Mouse (Mus musculus): ENCODE data around the gene Ccsap.
"Not testable (repeated sequence)": the region's sequence is repeated elsewhere in the genome, so short reads cannot be mapped to it uniquely, and the experiment has no call there.

The Ccsap gene

DNA sequence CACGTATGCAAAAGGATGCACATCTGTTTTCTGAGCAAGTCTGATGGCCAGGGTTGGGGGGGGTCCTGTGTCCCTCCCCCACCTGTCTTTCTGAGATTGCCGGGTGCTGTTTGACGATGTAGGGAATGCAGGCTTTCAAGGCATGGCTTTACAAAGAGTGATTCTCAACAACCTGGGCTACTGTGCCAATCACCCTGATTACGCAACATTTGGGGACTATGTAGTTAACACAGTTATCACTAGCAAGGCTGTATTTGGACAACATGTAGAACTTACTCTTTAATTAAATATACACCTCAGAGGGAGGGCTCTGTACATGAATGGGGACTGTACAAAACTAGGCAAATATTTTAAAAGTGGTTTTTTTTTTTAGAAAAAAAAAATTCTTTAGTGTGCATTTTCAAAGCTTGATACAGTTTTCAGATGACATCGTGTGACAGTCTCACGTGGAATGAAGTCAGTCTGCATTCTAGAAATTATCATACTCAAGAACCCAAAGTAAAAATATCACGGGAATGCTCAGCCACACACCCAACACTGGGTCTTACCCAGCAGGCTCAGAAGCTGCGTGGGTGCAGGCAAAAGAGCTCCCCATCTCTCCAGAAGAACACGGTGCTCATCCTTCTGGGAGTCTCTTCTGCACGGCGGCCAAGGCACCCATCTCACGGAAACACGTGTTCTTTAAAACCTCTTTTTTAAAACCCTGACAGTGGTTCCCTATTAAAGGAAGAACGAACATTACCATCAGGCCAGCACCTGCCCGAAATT lies 19.2 kb downstream of the Ccsap start:
- in situ Hi-C loops (cut with MboI, MseI), result no loop called here

DNA sequence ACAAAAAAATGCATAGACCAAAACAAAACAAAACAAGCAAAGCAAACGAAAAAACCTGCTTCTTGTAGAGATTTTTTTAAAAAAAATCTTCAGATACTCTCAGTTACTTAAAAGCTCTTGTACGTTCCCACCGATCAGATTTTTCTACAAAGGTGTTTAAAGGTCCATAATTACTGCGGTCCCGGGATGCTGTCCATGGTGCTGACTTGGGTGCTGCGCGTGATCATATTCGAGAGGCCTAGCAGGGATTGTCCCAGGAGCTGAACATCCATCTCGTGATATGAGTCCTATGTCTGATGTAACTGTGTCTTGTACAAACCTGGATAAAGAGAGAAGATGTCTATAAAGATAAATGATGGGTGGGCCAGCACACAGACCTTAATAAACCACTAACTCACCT lies 21.5 kb downstream of the Ccsap start:
- in situ Hi-C loops (cut with MboI, MseI), result no loop called here

DNA sequence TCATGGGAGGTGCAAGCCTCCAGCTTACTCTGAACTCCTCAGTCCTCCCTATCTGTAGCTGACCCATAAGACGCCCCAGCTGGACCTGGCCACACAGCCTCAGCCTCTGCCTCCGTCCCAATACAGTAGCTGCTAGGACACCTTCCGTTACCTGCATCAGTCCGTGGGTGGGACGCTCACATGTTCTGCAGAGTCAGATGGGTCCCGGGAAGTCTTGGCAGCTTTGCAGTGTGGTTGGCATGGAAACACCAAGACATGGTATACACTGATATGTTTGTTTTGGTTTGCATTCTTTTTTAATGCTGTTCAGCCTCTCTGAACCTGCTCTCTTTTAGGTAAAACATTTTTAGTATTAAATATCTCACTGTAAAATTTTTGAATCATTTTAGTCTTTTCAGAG lies 23.7 kb downstream of the Ccsap start:
- in situ Hi-C loops (cut with MboI, MseI), result no loop called here

DNA sequence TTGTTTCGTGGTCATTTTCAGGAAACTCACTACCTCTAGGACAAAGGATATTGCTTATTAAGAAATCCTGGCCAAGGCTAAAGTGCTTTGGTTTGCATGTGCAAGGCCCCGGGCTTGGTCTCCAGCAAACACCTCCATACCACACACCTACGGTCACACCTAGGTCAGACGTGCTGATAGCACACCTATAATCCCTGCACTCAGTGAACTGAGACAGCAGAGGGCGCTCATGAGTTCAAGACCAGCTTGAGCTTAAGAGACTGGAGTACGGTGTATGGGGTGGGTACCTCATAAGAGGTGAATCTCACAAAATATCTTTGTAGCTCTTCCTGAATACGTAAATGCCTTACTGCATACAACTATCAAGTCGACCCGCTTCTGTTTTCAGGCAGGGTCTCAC lies 24.6 kb downstream of the Ccsap start:
- in situ Hi-C loops (cut with MboI, MseI), result no loop called here

DNA sequence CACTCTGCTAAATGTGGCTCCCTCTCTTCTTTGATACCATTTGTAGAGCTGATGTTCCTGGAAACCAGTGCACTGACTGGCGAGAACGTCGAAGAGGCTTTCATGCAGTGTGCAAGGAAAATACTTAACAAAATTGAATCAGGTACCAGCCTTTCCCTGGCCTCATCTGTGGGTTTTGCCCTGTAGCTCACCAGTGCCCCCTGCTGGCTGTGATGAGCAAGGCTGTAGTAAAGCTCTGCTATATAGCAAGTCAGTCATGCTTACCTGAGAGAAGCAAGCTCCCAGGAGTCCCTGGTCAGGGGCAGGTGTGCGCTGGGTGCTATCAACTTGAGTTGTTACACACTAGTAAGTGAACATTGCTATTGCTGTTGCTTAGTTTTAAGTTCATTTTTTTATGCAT lies 27.3 kb downstream of the Ccsap start:
- in situ Hi-C loops (cut with MboI, MseI), result no loop called here

DNA sequence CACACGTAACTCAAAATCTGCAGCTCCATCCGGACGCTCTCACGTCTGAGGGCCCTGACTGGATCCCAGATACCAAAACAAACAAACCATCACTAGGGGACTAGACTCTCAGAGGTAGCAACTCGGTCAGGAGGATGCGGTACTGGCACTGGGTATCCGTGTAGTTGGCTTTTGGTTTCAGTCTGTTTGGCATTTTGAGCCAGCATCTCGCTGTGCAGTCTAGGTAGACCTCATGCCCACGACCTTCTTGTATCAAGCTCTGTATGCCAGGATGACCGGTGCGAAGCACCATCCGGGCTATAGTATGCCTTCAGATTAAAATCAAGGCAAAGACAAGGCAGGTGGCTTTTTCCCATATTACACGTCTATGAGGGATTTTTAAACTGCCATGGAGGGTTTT lies 32.5 kb downstream of the Ccsap start:
- in situ Hi-C loops (cut with MboI, MseI), result no loop called here

DNA sequence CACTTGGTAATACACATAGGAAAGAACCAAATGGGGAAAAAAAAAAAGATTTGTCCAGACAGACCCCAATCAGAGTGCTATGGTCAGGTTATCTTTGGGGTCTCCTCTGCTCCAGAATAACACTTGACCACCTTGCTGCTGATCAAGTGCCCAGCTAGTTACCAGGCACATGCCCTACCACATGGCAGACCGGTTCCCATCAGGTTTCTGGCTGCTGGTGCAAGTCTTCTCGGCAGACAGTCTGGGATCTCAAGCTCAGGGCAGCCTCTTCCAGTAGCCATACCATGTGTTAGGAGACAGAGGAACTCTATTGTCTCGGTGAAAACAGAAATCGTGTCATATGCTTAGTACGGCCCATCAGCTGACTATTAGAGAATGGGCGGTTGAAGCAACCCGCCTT lies 33.3 kb downstream of the Ccsap start:
- in situ Hi-C loops (cut with MboI, MseI), result no loop called here

DNA sequence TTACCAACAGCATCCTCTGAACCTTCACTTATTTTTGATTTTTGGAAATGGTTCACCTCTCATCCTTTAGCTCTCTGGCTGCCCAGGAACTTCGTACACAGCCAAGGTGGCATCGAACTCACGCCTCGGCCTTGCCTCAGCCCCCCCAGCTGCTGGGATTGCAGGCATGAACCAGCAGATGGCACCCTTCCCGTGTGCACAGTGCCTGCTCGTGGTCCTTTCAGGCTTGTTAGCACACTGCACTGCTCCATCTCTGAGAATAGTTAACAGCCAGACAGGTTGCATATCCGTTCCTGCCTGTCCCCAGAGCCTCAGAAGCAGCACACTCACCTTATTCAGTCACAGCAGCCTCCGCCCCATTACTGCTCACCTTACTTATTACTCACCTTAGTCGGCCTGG lies 34.0 kb downstream of the Ccsap start:
- in situ Hi-C loops (cut with MboI, MseI), result no loop called here

DNA sequence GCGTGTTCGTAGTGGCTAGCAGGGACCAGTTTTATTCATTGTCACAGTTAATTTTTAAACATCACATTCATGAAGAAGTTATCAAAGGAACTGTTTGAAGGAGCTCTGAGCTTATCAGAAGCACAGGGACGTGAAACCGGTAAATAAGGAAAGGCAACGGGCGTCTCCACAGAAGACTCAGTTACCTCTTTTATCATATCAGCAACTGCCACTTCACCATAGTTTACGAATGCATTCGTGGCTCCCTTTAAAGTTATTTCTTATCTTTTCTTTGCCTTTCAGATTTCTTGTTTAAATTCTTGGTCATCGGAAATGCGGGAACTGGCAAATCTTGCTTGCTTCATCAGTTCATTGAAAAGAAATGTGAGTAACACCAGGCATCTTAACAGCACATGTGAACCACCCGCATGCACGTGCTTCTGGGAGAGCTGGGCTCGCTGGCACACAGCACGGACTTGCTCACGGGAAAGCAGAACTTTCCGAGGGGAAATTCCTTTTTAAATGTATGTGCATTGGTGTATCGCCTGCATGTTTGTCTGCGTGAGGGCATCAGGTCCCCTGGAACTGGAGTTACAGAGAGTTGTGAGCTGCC lies 36.4 kb downstream of the Ccsap start:
- in situ Hi-C loops (cut with MboI, MseI), result no loop called here

DNA sequence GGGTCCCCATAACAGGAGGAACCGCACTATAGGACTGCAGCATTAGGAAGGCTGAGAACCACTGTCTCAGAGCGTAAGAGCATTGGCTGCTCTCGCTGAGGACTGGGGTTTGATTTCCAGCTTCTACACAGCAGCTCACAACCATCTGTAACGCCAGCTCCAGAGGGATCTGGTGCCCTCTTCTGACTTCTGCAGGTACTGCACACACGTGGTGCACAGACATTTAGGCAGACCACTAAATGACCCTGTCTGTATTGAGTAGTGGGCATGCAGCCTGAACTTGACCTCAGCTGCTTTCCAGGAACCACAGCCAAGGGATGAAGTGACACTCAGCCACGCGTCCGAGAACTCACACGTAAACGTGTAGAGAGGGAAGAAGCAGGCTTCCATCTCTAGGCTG lies 36.9 kb downstream of the Ccsap start:
- in situ Hi-C loops (cut with MboI, MseI), result no loop called here

DNA sequence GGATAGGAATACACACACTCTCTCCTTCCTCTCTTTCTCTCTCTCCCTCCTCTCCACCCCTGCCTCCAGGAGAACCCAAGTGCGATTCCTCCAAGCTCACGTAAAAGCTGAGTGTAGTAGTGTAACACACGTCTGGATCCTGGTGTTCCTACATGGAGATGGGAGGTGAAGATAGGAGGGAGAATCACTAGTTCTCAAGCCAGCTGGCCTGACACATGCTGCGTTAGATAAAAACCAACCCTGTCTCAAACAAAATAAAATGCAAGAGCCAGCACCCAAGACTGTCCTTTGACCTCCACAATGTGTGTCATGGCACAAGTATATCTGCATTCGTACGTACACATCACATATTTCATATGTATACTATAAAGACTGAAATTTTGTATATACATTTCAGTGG lies 39.2 kb downstream of the Ccsap start:
- in situ Hi-C loops (cut with MboI, MseI), result no loop called here

DNA sequence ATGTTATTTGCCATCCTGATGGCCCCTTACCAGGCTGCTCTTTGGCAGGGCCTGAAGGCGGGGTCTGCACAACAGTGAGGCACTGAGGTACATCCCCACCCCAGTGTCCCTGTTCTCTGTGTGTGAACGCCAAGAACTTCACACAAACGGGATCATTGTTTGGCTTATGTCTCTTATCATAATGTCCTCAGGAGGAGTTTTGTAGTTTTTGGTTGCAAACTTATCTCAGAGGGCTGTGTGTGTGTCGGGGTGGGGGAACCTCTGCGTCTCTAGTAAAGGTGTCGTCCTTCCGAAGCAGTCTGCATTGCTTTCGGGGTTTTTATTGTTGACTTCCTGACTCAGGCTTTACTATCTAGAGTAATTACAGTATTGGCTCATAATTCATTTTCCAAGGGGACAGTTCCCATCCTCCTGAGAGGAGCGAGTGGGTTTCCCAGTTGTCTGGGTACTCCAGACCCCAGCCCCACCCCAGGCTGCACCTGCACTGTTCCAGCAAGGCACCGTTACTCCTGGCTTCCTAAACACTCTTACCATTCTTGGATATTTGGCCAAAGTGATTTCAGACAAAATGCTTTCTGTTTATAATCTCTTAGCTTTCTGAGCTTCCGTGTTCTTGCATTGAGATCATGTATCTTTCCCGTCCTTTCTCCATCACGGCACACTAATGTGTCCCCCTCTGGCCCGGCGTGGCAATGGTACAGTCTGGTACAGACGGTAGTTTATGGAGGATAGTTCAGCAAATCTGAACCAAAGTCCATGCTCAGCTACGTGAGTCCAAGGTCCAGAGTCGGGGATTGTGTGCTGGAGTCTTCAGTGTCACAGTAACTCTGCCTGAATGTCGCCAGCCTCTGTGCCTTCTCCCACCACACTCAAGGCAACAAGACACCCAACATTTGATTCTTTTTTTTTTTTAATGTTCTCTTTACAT lies 40.1 kb downstream of the Ccsap start:
- in situ Hi-C loops (cut with MboI, MseI), result loop anchor here in 1 of 2 experiments (10.0 kb wide), 1 partner anchor 385 kb away; no protein-coding TSS in a partner anchor

DNA sequence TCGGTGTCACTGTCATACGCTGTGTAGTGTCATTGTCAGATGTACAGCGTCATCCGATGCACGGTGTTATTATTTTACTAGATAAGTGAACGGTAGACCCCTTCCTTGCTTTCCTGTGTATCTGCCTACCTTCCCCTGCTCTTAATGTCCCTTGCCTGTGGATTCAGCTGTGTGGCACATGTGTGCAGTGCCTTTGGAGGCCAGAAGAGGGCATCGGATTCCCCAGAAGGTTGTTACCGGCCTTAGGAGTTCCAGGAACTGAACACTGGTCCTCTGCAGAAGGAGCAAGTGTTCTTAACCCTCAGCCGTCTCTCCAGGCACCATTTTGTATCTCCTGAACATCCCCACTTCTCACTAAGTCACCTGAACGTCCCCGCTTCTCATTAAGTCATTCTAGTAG lies 42.3 kb downstream of the Ccsap start:
- in situ Hi-C loops (cut with MboI, MseI), result loop anchor here in 1 of 2 experiments (10.0 kb wide), 1 partner anchor 387 kb away; no protein-coding TSS in a partner anchor

DNA sequence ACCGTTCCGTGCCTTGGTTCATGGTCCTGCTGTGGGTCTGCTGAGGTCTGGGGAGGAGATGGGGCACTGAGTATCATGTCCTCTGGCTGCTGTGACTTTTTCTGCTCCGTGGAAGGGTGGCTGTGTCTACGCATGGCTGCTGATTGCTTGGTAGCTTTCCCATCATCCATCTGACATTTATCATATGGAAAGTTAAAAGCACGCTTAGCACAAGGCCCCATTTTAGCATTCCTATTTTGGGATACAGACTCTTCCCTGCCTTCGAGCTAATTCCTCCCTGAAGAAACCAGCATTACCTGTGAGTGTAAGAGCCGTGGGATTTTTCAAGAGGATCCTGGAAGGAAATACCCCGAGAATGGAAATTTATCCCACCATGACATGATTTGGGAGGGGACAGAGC lies 43.1 kb downstream of the Ccsap start:
- in situ Hi-C loops (cut with MboI, MseI), result loop anchor here in 1 of 2 experiments (10.0 kb wide), 1 partner anchor 388 kb away; no protein-coding TSS in a partner anchor

DNA sequence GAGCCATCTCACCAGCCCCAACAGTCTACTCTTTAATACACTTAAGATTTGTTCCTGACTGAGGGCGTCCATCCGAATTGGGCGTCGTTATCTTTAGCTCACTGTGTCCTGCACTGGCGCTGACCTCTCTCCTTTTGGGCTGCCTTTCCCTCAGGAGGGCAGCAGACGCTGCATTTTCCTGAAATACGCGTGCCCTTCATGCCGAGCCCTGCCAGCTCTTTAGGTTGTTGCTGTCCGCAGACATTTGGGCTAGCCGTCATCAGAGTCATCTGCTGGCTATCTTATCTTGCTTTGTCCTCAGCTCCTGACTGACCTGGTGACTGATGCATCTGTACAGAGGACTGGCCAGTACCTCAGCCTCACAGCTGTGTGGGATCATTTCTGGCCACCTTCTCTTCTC lies 44.7 kb downstream of the Ccsap start:
- in situ Hi-C loops (cut with MboI, MseI), result loop anchor here in 1 of 2 experiments (10.0 kb wide), 1 partner anchor 389 kb away; no protein-coding TSS in a partner anchor

DNA sequence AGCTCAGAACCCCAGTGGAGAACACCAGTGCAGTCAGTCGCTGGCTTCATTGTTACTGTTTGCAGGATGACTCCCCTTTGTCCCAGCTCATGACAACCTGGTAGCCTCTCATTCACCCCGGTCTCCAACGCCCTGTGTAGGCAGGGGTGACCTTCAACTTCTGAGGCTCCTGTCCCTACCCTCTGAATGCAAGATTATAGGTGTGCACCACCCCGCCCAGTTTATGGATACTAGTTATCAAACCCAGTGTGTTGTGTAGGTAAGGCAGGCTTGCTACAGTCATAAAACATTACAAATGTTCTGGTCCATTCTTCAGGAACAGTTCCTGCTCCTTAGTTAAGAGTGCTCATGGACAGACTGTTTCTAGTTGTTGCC lies 46.1 kb downstream of the Ccsap start:
- in situ Hi-C loops (cut with MboI, MseI), result loop anchor here in 1 of 2 experiments (10.0 kb wide), 1 partner anchor 391 kb away; no protein-coding TSS in a partner anchor

DNA sequence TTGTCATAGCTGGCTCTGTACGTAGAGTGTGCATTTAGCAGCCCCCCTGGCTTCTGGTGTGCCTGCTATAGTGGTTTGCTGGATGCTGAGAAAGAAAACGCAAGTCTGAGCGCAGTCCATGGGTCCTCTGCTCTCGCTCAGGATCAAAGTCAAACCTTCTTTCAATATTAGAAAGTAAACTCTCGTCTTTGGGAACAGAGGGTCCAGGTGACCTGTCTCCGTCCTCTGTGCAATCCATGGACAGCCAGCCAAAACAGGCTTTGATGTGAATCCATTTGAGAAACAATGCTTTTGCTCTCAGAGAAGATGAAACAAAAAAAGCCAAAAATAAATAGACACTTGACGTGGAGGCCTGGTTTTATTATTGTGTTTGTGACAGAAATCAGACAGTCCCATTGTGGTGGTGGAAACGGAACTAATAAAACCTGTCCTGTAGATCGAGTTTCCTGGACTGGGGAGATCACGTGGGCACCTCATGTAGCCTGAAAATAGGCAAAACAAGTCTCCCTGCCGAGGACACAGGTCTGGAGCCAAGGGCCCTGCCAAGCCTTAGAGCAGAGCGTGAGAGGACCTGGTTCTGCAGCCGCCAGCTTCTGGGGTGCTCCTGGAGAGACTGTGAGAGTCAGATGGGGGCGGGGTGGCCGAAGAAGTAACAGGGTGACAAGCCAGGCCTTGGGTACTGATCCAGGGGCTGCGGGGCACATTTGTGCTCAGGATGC lies 46.7 kb downstream of the Ccsap start:
- in situ Hi-C loops (cut with MboI, MseI), result loop anchor here in 1 of 2 experiments (10.0 kb wide), 1 partner anchor 391 kb away; no protein-coding TSS in a partner anchor

DNA sequence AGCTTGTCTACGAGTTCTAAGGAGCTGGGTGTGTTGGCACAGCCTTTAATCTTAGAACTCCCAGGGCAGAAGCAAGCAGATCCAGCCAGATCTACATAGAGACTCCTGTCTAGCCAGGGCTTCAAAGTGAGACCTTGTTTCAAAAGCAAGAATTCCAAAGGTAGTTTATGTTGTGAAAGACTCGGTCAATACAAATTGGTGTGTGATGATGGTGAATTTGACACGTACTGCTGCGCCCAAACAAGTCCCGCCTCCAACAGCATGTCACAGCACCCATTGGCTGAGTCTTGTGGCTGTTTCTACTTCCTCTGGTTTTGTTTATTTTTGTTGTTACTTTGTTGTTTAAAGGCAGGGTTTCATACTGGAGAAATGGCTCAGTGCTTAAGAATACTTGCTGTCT lies 47.8 kb downstream of the Ccsap start:
- in situ Hi-C loops (cut with MboI, MseI), result loop anchor here in 1 of 2 experiments (10.0 kb wide), 1 partner anchor 393 kb away; no protein-coding TSS in a partner anchor

DNA sequence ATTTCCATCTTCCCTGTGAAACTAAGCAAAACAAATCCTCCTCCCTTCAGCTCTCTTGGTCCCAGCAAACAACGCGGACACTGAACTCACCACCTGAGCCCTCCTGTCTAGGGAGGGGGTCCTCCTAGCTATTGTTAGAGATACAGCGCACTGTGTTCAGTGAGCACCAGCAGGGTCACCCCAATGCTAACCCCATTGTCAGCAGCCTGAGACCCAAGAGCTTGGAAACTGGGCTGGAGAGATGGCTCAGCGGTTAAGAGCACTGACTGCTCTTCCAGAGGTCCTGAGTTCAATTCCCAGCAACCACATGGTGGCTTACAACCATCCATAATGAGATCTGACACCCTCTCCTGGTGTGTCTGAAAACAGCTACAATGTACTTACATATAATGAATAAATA lies 50.7 kb downstream of the Ccsap start:
- in situ Hi-C loops (cut with MboI, MseI), result not testable (repeated sequence)

DNA sequence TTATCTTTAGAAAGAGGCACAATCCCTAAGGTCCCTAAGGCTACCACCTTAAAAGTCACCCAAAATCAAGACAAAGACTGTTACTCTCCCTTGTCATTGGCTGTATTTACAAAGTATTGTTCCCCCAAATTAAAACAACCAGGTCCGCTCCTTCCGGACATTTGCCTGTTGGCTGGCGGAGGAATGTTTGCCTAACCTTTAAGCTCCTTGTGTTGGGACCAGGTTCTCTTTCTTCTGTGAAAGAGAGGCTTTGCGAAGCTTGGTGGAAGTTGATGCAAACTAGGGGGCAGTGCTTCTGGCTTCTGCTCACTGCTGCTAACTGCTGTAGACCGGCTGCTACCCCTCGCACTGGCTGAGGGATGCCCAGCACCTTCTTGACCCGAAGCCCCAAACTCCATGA lies 51.3 kb downstream of the Ccsap start:
- in situ Hi-C loops (cut with MboI, MseI), result no loop called here

DNA sequence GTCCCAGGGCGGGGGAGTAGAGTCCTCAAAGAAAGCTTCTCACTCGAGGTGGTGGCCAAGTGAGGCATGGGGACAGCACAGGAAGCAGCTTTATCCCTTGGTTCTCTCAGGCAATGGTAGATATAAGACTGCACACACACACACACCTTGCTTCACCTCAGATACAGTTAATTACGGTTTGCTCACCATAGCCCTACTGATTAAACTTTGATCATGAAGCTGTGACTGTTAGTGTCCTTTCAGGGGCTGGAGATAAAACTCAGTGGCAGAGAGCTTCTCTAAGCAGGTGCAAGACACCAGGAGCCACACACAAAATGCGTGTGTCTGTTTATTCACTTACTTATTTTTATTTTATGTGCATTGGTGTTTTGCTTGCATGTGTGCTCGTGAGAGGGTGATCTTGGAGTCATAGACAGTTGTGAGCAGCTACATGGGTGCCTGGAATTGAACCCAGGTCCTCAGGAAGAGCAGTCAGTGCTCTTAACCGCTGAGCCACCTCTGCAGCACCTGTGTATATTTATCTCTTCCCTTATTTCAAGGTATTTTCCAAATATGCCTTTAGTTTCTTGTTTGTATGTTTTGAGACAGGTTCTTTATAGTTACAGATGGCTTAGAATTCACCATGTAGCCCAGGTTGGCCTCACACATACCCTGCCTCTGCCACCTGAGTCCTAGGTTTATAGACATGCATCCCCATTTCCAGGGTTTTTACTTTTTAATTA lies 52.0 kb downstream of the Ccsap start:
- in situ Hi-C loops (cut with MboI, MseI), result no loop called here

Data from T-helper 17 cell (primary cell).